Mouse (Mus musculus) intestine, embryonic 15.5 days (tissue): Measurements from ENCODE around the gene Lhx3. TPM values are rescaled to one million over a fixed set of nuclear protein-coding genes. Genes with fewer than 3 reads are reported as not detected.

Experiments
- ATAC-seq: fragments of 200-750 bp; cut with Nextera tagmentation; 2 replicates; pipeline ENCODE4 v1.8.0; 2017; ENCODE audit warnings: moderate TSS enrichment, moderate library complexity
- H3K27ac ChIP-seq: fragments of 300-500 bp; sonication (generic); 2 replicates; pipeline ENCODE4 v1.5.1; 2015; ENCODE audit warnings: mild to moderate bottlenecking, inconsistent platforms
- H3K27me3 ChIP-seq: fragments of 300-500 bp; sonication (generic); replicated peaks from 2 replicates; pipeline ENCODE4 v1.6.1; 2015; ENCODE audit warnings: inconsistent platforms
- H3K36me3 ChIP-seq: fragments of 300-500 bp; sonication (generic); 2 replicates; pipeline ENCODE4 v1.6.1; 2015; ENCODE audit warnings: inconsistent platforms
- H3K4me1 ChIP-seq: fragments of 300-500 bp; sonication (generic); replicated peaks from 2 replicates; pipeline ENCODE4 v1.6.1; 2015; ENCODE audit warnings: inconsistent platforms
- H3K4me2 ChIP-seq: fragments of 300-500 bp; sonication (generic); replicated peaks from 2 replicates; pipeline ENCODE4 v1.6.1; 2015; ENCODE audit warnings: mild to moderate bottlenecking, inconsistent platforms
- H3K4me3 ChIP-seq: fragments of 300-500 bp; sonication (generic); replicated peaks from 2 replicates; pipeline ENCODE4 v1.5.1; 2015; ENCODE audit warnings: inconsistent platforms
- H3K9ac ChIP-seq: fragments of 300-500 bp; sonication (generic); 2 replicates; pipeline ENCODE4 v1.6.1; 2015; ENCODE audit warnings: inconsistent platforms
- H3K9me3 ChIP-seq: fragments of 300-500 bp; sonication (generic); 2 replicates; pipeline ENCODE4 v1.6.1; 2016; ENCODE audit warnings: inconsistent platforms
- WGBS: fragments of 180-500 bp; shearing (Covaris S2); methylation state at CpG from one replicate; pipeline ENCODE4 v1.1.7; 2015; 5-methylcytosine and 5-hydroxymethylcytosine counted together
- polyA plus RNA-seq: library from polyadenylated mRNA; unstranded; fragments of >200 nt; fragmentation: Nextera tagmentation; extraction: Ambion mirVana; gene quantifications from 2 replicates; pipeline ENCODE4 v1.2.1, GENCODE M21; 2015

Gene Lhx3
- polyA plus RNA-seq, 1 experiment from 2014 or later = not detected

- H3K27me3 ChIP-seq = no peaks in the 10 kb centered on the region
- H3K4me1 ChIP-seq = peaks cover 17% of the 10 kb centered on the region
- H3K4me2 ChIP-seq = no peak overlapping the region
- no peak overlapping the region for H3K27ac ChIP-seq
- 0 out of 2 replicates have a peak, but pooled peaks cover 4% of the 10 kb centered on the region for H3K36me3 ChIP-seq
- 72% methylated on average over 3 of the region's 3 CpGs for WGBS
- no peak for ATAC-seq
- no peaks in the 10 kb centered on the region for H3K9me3 ChIP-seq
- no peak overlapping the region for H3K9ac ChIP-seq
- no peak overlapping the region for H3K4me3 ChIP-seq
These were observed 23.3 kb upstream of the Lhx3 start for GRCm38 (mm10) chr2:26231366-26231765.

GRCm38 (mm10) chr2:26230253-26230652, 22.2 kb upstream of the Lhx3 start:
- no peak for ATAC-seq
- H3K27ac ChIP-seq = no peak overlapping the region

GRCm38 (mm10) chr2:26227788-26228187, 19.7 kb upstream of the Lhx3 start:
- Histone ChIP-seq H3K27ac (no peak overlapping the region), H3K9ac (no peak overlapping the region), H3K4me2 (no peak overlapping the region), H3K4me3 (no peak overlapping the region), H3K9me3 (no peaks in the 10 kb centered on the region), H3K27me3 (no peaks in the 10 kb centered on the region), H3K4me1 (0 out of 2 replicates have a peak, but pooled peaks cover under 1% of the 10 kb centered on the region), H3K36me3 (peaks cover 15% of the 10 kb centered on the region)
- ATAC-seq = peak; percentile 61; the same call in 1 of the 2 replicates
- 67% methylated on average over 1 of the region's 1 CpGs for WGBS

More at GRCm38 (mm10) chr2:26230253-26230652, 22.2 kb upstream of the Lhx3 start:
- Histone ChIP-seq H3K36me3 (0 out of 2 replicates have a peak, but pooled peaks cover 8% of the 10 kb centered on the region), H3K4me3 (no peak overlapping the region), H3K9me3 (no peaks in the 10 kb centered on the region), H3K4me2 (no peak overlapping the region), H3K9ac (no peak overlapping the region), H3K4me1 (peaks cover 10% of the 10 kb centered on the region; the same call in 1 of the 2 replicates), H3K27me3 (no peaks in the 10 kb centered on the region)
- 54% methylated on average over 4 of the region's 4 CpGs for WGBS

DNA sequence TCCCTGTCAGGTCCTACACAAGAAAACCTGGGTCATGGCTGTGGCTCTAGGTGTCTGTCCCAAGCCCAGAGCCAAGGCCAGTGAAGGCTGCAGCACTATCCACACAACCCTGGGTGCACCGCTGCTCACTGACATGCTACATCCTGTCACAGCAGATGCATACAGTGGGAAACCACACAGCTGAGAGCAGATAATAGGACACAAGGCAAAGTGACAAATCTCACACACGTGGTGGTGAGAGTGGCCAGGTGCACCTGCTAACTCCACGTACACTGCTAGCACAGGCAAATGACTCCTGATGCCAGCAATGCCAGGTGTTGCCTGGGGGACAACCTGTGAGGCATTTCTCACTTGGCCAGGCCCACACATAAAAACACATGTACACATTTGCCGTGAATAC, 17.2 kb upstream of the Lhx3 start:
- Histone ChIP-seq H3K4me1 (no peaks in the 10 kb centered on the region), H3K27me3 (no peaks in the 10 kb centered on the region), H3K4me2 (no peak overlapping the region), H3K9ac (no peak overlapping the region), H3K9me3 (no peaks in the 10 kb centered on the region), H3K36me3 (peaks cover 25% of the 10 kb centered on the region), H3K4me3 (no peak overlapping the region), H3K27ac (no peak overlapping the region)
- ATAC-seq = peak; percentile 70
- 90% methylated on average over 4 of the region's 4 CpGs for WGBS

DNA sequence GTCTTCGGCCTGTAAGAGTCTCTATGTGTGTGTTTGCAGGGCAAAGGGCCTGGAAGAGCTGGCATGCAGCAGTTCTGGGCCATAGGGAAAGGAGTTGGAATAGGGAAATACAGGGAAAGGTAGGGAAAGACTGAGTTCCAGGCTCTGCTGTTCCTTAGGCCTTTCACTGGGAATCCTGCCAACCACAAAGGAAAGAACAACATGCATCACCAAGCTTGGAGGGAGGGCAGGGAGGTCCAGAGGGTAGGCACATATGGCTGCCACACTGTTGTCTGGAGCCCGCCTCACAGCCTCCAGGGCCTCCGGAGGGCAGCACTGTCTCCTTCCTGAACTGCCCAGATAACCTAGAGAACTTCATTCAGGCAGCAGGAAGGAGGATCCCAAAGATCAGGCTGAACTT, 15.9 kb upstream of the Lhx3 start:
- H3K9ac ChIP-seq = no peak overlapping the region
- H3K36me3 ChIP-seq = peaks cover 21% of the 10 kb centered on the region
- 84% methylated on average over 3 of the region's 3 CpGs for WGBS
- no peak for ATAC-seq
- H3K4me2 ChIP-seq = no peak overlapping the region
- H3K27ac ChIP-seq = no peak overlapping the region
- no peaks in the 10 kb centered on the region for H3K9me3 ChIP-seq
- no peaks in the 10 kb centered on the region for H3K4me1 ChIP-seq
- H3K27me3 ChIP-seq = no peaks in the 10 kb centered on the region
- no peak overlapping the region for H3K4me3 ChIP-seq

DNA sequence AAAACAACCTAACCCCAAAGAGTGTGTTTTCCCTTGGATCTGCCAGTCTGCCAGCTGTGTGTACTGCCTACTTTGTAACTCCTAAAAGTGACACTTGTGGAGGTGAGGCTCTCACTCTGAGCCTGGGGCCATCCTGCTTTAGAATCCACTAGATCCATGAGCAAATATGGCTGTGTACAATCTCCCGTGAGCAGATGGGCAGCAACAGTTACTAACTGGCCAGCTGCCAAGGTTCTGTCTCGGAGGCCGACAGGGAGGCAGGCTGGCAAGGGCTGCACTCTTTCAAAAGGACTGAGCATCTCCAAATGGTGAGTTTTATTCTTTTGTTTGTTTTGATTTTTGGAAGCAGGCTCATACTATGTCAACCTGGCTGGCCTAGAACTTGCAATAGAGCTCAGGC, 6.4 kb upstream of the Lhx3 start:
- no peak for ATAC-seq
- peaks cover 35% of the 10 kb centered on the region for H3K36me3 ChIP-seq
- H3K9me3 ChIP-seq = no peaks in the 10 kb centered on the region
- WGBS = 25% methylated on average over 3 of the region's 3 CpGs
- H3K4me1 ChIP-seq = no peaks in the 10 kb centered on the region
- H3K9ac ChIP-seq = no peak overlapping the region
- H3K4me2 ChIP-seq = no peak overlapping the region
- no peak overlapping the region for H3K27ac ChIP-seq
- no peak overlapping the region for H3K4me3 ChIP-seq
- H3K27me3 ChIP-seq = no peaks in the 10 kb centered on the region

GRCm38 (mm10) chr2:26209566-26209965, 1.5 kb upstream of the Lhx3 start:
- Histone ChIP-seq H3K27me3 (peaks cover 35% of the 10 kb centered on the region), H3K4me3 (no peak overlapping the region), H3K4me2 (no peak overlapping the region), H3K4me1 (peaks cover 9% of the 10 kb centered on the region; the same call in 1 of the 2 replicates), H3K27ac (no peak overlapping the region), H3K9me3 (no peaks in the 10 kb centered on the region), H3K36me3 (peaks cover 31% of the 10 kb centered on the region), H3K9ac (no peak overlapping the region)
- 84% methylated on average over 3 of the region's 3 CpGs for WGBS
- ATAC-seq = no peak

DNA sequence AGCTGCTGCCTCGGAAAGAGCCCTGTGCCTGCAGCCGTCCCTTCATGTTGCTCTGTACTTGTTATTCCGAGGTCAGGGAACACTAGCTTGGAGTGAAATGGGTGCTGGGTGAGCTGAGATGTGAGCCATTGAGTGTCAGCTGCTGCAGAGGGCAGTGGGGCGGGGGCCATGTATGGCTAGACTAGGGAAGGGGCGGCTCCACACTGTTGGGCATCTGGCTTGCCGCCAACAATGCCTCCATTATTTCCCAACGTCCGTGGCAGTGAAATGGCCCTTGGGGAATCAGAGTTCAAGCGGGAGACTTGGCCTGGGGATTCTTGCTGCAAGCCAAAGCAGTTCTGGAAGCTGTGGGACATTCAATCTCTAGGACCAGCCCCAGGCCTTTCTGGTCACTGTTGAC, 530 bp downstream of the Lhx3 start:
- Histone ChIP-seq H3K4me3 (no peak overlapping the region), H3K9me3 (no peaks in the 10 kb centered on the region), H3K36me3 (peaks cover 24% of the 10 kb centered on the region), H3K4me2 (no peak overlapping the region), H3K9ac (no peak overlapping the region), H3K27me3 (peaks cover 55% of the 10 kb centered on the region), H3K27ac (no peak overlapping the region), H3K4me1 (peaks cover 9% of the 10 kb centered on the region; the same call in 1 of the 2 replicates)
- no peak for ATAC-seq
- WGBS = 15% methylated on average over 9 of the region's 9 CpGs

DNA sequence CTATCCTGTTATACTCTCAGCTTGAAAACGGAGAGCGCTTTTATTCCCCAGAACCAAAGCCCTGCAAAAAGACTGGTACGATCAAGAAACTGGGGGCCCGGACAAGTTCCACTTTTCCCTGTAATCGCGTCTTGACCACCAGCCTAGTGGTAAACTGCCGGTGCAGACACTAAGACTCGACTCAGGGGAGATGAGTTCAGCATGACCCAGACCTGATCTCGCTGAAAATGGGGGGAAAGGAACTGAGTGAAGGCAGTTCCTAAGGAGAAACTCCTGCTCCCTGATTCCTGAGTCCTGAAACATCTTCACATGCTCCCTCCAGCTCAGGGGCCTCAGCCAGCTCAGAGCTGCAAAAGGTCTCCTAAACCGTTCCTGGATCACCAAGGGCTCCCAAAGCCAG, 2.3 kb downstream of the Lhx3 start:
- Histone ChIP-seq H3K27ac (no peak overlapping the region), H3K27me3 (peaks cover 73% of the 10 kb centered on the region), H3K4me2 (no peak overlapping the region), H3K36me3 (peaks cover 6% of the 10 kb centered on the region), H3K9me3 (no peaks in the 10 kb centered on the region), H3K4me1 (peaks cover 14% of the 10 kb centered on the region; the same call in 1 of the 2 replicates), H3K4me3 (no peak overlapping the region), H3K9ac (no peak overlapping the region)
- no peak for ATAC-seq
- WGBS = 16% methylated on average over 10 of the region's 10 CpGs

DNA sequence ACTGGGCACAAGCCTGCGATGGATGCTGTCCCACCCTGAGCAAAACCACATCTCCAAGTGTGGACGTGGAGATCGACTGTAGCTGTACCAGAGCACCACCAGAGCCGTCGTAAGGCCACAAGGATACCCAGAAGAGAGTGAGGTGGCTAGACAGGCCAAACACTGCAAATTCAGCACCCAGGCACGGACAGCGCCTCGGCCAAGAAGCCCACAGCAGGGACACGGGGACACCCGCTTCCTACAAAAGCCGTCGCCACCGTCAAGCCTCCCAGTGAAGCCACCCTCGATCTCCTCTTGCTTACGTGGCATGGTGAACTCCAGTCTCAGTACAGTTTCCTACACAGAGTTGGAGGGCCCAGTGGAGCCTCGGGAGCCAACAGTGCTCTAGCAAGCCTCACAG, 3.0 kb downstream of the Lhx3 start:
- H3K4me2 ChIP-seq = no peak overlapping the region
- no peak overlapping the region for H3K4me3 ChIP-seq
- no peak for ATAC-seq
- no peaks in the 10 kb centered on the region for H3K9me3 ChIP-seq
- no peak overlapping the region for H3K9ac ChIP-seq
- peaks cover 79% of the 10 kb centered on the region for H3K27me3 ChIP-seq
- H3K4me1 ChIP-seq = peaks cover 14% of the 10 kb centered on the region; the same call in 1 of the 2 replicates
- WGBS = 2% methylated on average over 16 of the region's 16 CpGs
- no peak overlapping the region for H3K27ac ChIP-seq
- peaks cover under 1% of the 10 kb centered on the region; the same call in 1 of the 2 replicates for H3K36me3 ChIP-seq

GRCm38 (mm10) chr2:26202849-26203475, 5.1 kb downstream of the Lhx3 start:
- Histone ChIP-seq H3K27me3 (peaks cover 100% of the 10 kb centered on the region), H3K27ac (no peak overlapping the region), H3K4me3 (no peak overlapping the region), H3K9me3 (no peaks in the 10 kb centered on the region), H3K36me3 (no peaks in the 10 kb centered on the region), H3K4me1 (peaks cover 15% of the 10 kb centered on the region; the same call in 1 of the 2 replicates), H3K4me2 (no peak overlapping the region; the same call in 1 of the 2 replicates), H3K9ac (no peak overlapping the region)
- no peak for ATAC-seq
- WGBS = 1% methylated on average over 36 of the region's 36 CpGs

- Histone ChIP-seq H3K4me2 (peak overlapping the region; percentile 22), H3K27ac (no peak overlapping the region), H3K9me3 (no peaks in the 10 kb centered on the region), H3K9ac (no peak overlapping the region), H3K27me3 (peaks cover 100% of the 10 kb centered on the region), H3K36me3 (no peaks in the 10 kb centered on the region), H3K4me1 (peaks cover 15% of the 10 kb centered on the region; the same call in 1 of the 2 replicates), H3K4me3 (no peak overlapping the region)
- WGBS = under 1% methylated on average over 77 of the region's 77 CpGs
- ATAC-seq = no peak
These were observed 5.9 kb downstream of the Lhx3 start for GRCm38 (mm10) chr2:26201926-26202848.
